Mouse (Mus musculus): ENCODE results near the gene Il2rb. TPM values are rescaled to one million over a fixed set of nuclear protein-coding genes. Genes with fewer than 3 reads are reported as not detected.

The Il2rb gene
- polyA plus RNA-seq, 1 experiment from 2014 or later: not detected

GRCm38 (mm10) chr15:78515759-78516158 lies 20.7 kb upstream of the Il2rb start:
- Histone ChIP-seq H3K27me3 (no peaks in the 10 kb centered on the region), H3K4me2 (replicated peaks) (no peak overlapping the region), H3K4me3 (replicated peaks) (no peak overlapping the region), H3K27ac (no peak overlapping the region), H3K9ac (replicated peaks) (no peak overlapping the region), H3K9me3 (no peaks in the 10 kb centered on the region), H3K4me1 (replicated peaks) (peaks cover 4% of the 10 kb centered on the region; the same call in 1 of the 2 replicates), H3K36me3 (no peaks in the 10 kb centered on the region)
- WGBS: 87% methylated on average over 6 of the region's 6 CpGs
- no peak for ATAC-seq

GRCm38 (mm10) chr15:78514393-78515146 lies 19.5 kb upstream of the Il2rb start:
- ATAC-seq: peak; percentile 62; the same call in 1 of the 2 replicates
- WGBS: 37% methylated on average over 7 of the region's 7 CpGs

GRCm38 (mm10) chr15:78513019-78513418 lies 17.9 kb upstream of the Il2rb start:
- WGBS: 89% methylated on average over 14 of the region's 14 CpGs
- no peaks in the 10 kb centered on the region for H3K9me3 ChIP-seq
- ATAC-seq: no peak
- H3K4me2 ChIP-seq (replicated peaks): no peak overlapping the region
- H3K4me1 ChIP-seq (replicated peaks): peaks cover 16% of the 10 kb centered on the region
- no peaks in the 10 kb centered on the region for H3K27me3 ChIP-seq
- no peak overlapping the region for H3K27ac ChIP-seq
- H3K4me3 ChIP-seq (replicated peaks): no peak overlapping the region
- H3K9ac ChIP-seq (replicated peaks): no peak overlapping the region
- no peaks in the 10 kb centered on the region for H3K36me3 ChIP-seq

More at GRCm38 (mm10) chr15:78514393-78515146, 19.5 kb upstream of the Il2rb start:
- H3K9ac ChIP-seq (replicated peaks): no peak overlapping the region
- H3K9me3 ChIP-seq: no peaks in the 10 kb centered on the region
- H3K27ac ChIP-seq: no peak overlapping the region
- H3K27me3 ChIP-seq: no peaks in the 10 kb centered on the region
- peaks cover 13% of the 10 kb centered on the region for H3K4me1 ChIP-seq (replicated peaks)
- H3K4me2 ChIP-seq (replicated peaks): no peak overlapping the region
- H3K36me3 ChIP-seq: no peaks in the 10 kb centered on the region
- no peak overlapping the region for H3K4me3 ChIP-seq (replicated peaks)

GRCm38 (mm10) chr15:78511951-78512350 lies 16.9 kb upstream of the Il2rb start:
- ATAC-seq: no peak
- no peak overlapping the region for H3K4me3 ChIP-seq (replicated peaks)
- H3K9me3 ChIP-seq: no peaks in the 10 kb centered on the region
- no peak overlapping the region for H3K4me2 ChIP-seq (replicated peaks)
- 89% methylated on average over 7 of the region's 7 CpGs for WGBS
- H3K36me3 ChIP-seq: no peaks in the 10 kb centered on the region
- no peaks in the 10 kb centered on the region for H3K27me3 ChIP-seq
- peaks cover 16% of the 10 kb centered on the region for H3K4me1 ChIP-seq (replicated peaks)
- H3K9ac ChIP-seq (replicated peaks): no peak overlapping the region
- no peak overlapping the region for H3K27ac ChIP-seq

- no peak overlapping the region for H3K4me2 ChIP-seq (replicated peaks)
- H3K9ac ChIP-seq (replicated peaks): no peak overlapping the region
- no peaks in the 10 kb centered on the region for H3K36me3 ChIP-seq
- no peaks in the 10 kb centered on the region for H3K9me3 ChIP-seq
- no peaks in the 10 kb centered on the region for H3K27me3 ChIP-seq
- no peak overlapping the region for H3K4me3 ChIP-seq (replicated peaks)
- H3K27ac ChIP-seq: no peak overlapping the region
- WGBS: 95% methylated on average over 6 of the region's 6 CpGs
- H3K4me1 ChIP-seq (replicated peaks): peaks cover 16% of the 10 kb centered on the region
- ATAC-seq: no peak
Measured at GRCm38 (mm10) chr15:78510736-78511135, 15.7 kb upstream of the Il2rb start.

GRCm38 (mm10) chr15:78510121-78510576 lies 15.1 kb upstream of the Il2rb start:
- Histone ChIP-seq H3K4me2 (replicated peaks) (no peak overlapping the region), H3K4me3 (replicated peaks) (no peak overlapping the region), H3K27me3 (no peaks in the 10 kb centered on the region), H3K9me3 (no peaks in the 10 kb centered on the region), H3K27ac (no peak overlapping the region), H3K9ac (replicated peaks) (0 out of 2 replicates have a peak overlapping the region, but pooled peaks have one; percentile 19), H3K36me3 (no peaks in the 10 kb centered on the region), H3K4me1 (replicated peaks) (peaks cover 16% of the 10 kb centered on the region)
- ATAC-seq: no peak
- 57% methylated on average over 8 of the region's 8 CpGs for WGBS

- no peak overlapping the region for H3K27ac ChIP-seq
- H3K4me1 ChIP-seq (replicated peaks): peaks cover 12% of the 10 kb centered on the region
- H3K4me2 ChIP-seq (replicated peaks): no peak overlapping the region; the same call in 1 of the 2 replicates
- no peak overlapping the region for H3K9ac ChIP-seq (replicated peaks)
- H3K36me3 ChIP-seq: no peaks in the 10 kb centered on the region
- no peak for ATAC-seq
- WGBS: 44% methylated on average over 12 of the region's 12 CpGs
- no peak overlapping the region for H3K4me3 ChIP-seq (replicated peaks)
- no peaks in the 10 kb centered on the region for H3K9me3 ChIP-seq
- H3K27me3 ChIP-seq: no peaks in the 10 kb centered on the region
Measured at GRCm38 (mm10) chr15:78509297-78509899, 14.3 kb upstream of the Il2rb start.

- Histone ChIP-seq H3K9me3 (no peaks in the 10 kb centered on the region), H3K4me3 (replicated peaks) (no peak overlapping the region), H3K27ac (no peak overlapping the region), H3K9ac (replicated peaks) (no peak overlapping the region), H3K4me2 (replicated peaks) (no peak overlapping the region), H3K27me3 (no peaks in the 10 kb centered on the region), H3K36me3 (no peaks in the 10 kb centered on the region), H3K4me1 (replicated peaks) (peaks cover 12% of the 10 kb centered on the region)
- WGBS: 47% methylated on average over 7 of the region's 7 CpGs
- ATAC-seq: no peak
Measured at GRCm38 (mm10) chr15:78508443-78508842, 13.4 kb upstream of the Il2rb start.

- no peak overlapping the region for H3K4me3 ChIP-seq (replicated peaks)
- ATAC-seq: no peak
Measured at GRCm38 (mm10) chr15:78505541-78505940, 10.5 kb upstream of the Il2rb start.

GRCm38 (mm10) chr15:78504816-78505215 lies 9.7 kb upstream of the Il2rb start:
- peaks cover 5% of the 10 kb centered on the region for H3K4me1 ChIP-seq (replicated peaks)
- H3K9ac ChIP-seq (replicated peaks): no peak overlapping the region
- no peaks in the 10 kb centered on the region for H3K27me3 ChIP-seq
- no peak for ATAC-seq
- no peaks in the 10 kb centered on the region for H3K9me3 ChIP-seq
- H3K36me3 ChIP-seq: no peaks in the 10 kb centered on the region
- WGBS: 91% methylated on average over 5 of the region's 5 CpGs
- no peak overlapping the region for H3K27ac ChIP-seq
- H3K4me3 ChIP-seq (replicated peaks): no peak overlapping the region
- H3K4me2 ChIP-seq (replicated peaks): no peak overlapping the region

More at GRCm38 (mm10) chr15:78505541-78505940, 10.5 kb upstream of the Il2rb start:
- Histone ChIP-seq H3K36me3 (no peaks in the 10 kb centered on the region), H3K4me1 (replicated peaks) (peaks cover 12% of the 10 kb centered on the region), H3K27ac (no peak overlapping the region), H3K9ac (replicated peaks) (no peak overlapping the region), H3K27me3 (no peaks in the 10 kb centered on the region), H3K9me3 (no peaks in the 10 kb centered on the region), H3K4me2 (replicated peaks) (no peak overlapping the region)
- 77% methylated on average over 3 of the region's 3 CpGs for WGBS

- Histone ChIP-seq H3K36me3 (no peaks in the 10 kb centered on the region), H3K9me3 (no peaks in the 10 kb centered on the region)
Measured at GRCm38 (mm10) chr15:78504013-78504412, 8.9 kb upstream of the Il2rb start.

GRCm38 (mm10) chr15:78502437-78503132 lies 7.5 kb upstream of the Il2rb start:
- no peaks in the 10 kb centered on the region for H3K27me3 ChIP-seq

More at GRCm38 (mm10) chr15:78504013-78504412, 8.9 kb upstream of the Il2rb start:
- Histone ChIP-seq H3K4me2 (replicated peaks) (no peak overlapping the region), H3K9ac (replicated peaks) (no peak overlapping the region), H3K27ac (no peak overlapping the region), H3K4me1 (replicated peaks) (0 out of 2 replicates have a peak, but pooled peaks cover 2% of the 10 kb centered on the region), H3K4me3 (replicated peaks) (no peak overlapping the region), H3K27me3 (no peaks in the 10 kb centered on the region)
- 60% methylated on average over 1 of the region's 1 CpGs for WGBS
- no peak for ATAC-seq

More at GRCm38 (mm10) chr15:78502437-78503132, 7.5 kb upstream of the Il2rb start:
- Histone ChIP-seq H3K9me3 (no peaks in the 10 kb centered on the region), H3K27ac (no peak overlapping the region), H3K36me3 (no peaks in the 10 kb centered on the region), H3K4me2 (replicated peaks) (no peak overlapping the region), H3K4me3 (replicated peaks) (no peak overlapping the region), H3K9ac (replicated peaks) (no peak overlapping the region), H3K4me1 (replicated peaks) (no peaks in the 10 kb centered on the region)
- no peak for ATAC-seq
- WGBS: 86% methylated on average over 18 of the region's 18 CpGs
